Mouse (Mus musculus) forebrain, postnatal 0 days (tissue): ENCODE results near the gene Hmgcl. TPM values are rescaled to one million over a fixed set of nuclear protein-coding genes. Genes with fewer than 3 reads are reported as not detected.

ENCODE experiments used
- ATAC-seq: fragments of 200-750 bp; cut with Nextera tagmentation; 2 replicates; pipeline ENCODE4 v1.8.0; 2017; ENCODE audit warnings: mild to moderate bottlenecking, moderate library complexity
- DNase-seq: peaks from one replicate; pipeline ENCODE4 v3.0.0-alpha.2; 2015
- H3K27ac ChIP-seq: fragments of 300-500 bp; sonication (generic); 2 replicates; pipeline ENCODE4 v1.5.1; 2014; ENCODE audit warnings: low read depth, mild to moderate bottlenecking, antibody characterized with exemption, low read length, moderate library complexity, mixed read lengths
- H3K27me3 ChIP-seq: fragments of 300-500 bp; sonication (generic); 2 replicates; pipeline ENCODE4 v1.6.1; 2014; ENCODE audit warnings: mild to moderate bottlenecking, low read length, mixed read lengths; ENCODE audit not compliant: insufficient read depth
- H3K36me3 ChIP-seq: fragments of 300-500 bp; sonication (generic); 2 replicates; pipeline ENCODE4 v1.6.1; 2014; ENCODE audit warnings: mild to moderate bottlenecking, moderate library complexity; ENCODE audit not compliant: insufficient read depth
- H3K4me1 ChIP-seq: fragments of 300-500 bp; sonication (generic); 2 replicates; pipeline ENCODE4 v1.6.1; 2014; ENCODE audit warnings: antibody characterized with exemption; ENCODE audit not compliant: insufficient read depth
- H3K4me2 ChIP-seq: fragments of 300-500 bp; sonication (generic); 2 replicates; pipeline ENCODE4 v1.6.1; 2014; ENCODE audit warnings: low read depth, mild to moderate bottlenecking, moderate library complexity
- H3K4me3 ChIP-seq: fragments of 300-500 bp; sonication (generic); 2 replicates; pipeline ENCODE4 v1.5.1; 2014; ENCODE audit warnings: low read depth, low read length, mixed read lengths
- H3K9ac ChIP-seq: fragments of 300-500 bp; sonication (generic); 2 replicates; pipeline ENCODE4 v1.6.1; 2014; ENCODE audit warnings: mild to moderate bottlenecking
- H3K9me3 ChIP-seq: fragments of 300-500 bp; sonication (generic); 2 replicates; pipeline ENCODE4 v1.6.1; 2016; ENCODE audit warnings: low read length
- CTCF ChIP-seq: sonication (generic); IDR thresholded peaks from 2 replicates; pipeline ENCODE4 v1.5.1; 2016; ENCODE audit warnings: antibody characterized with exemption, control low read depth, low read depth
- WGBS: fragments of 180-500 bp; shearing (Covaris S2); extraction: QIAGEN DNeasy Blood & Tissue Kit; methylation state at CpG from one replicate; pipeline ENCODE4 v1.1.7; 2014; 5-methylcytosine and 5-hydroxymethylcytosine counted together
- polyA plus RNA-seq: library from polyadenylated mRNA; unstranded; fragments of >200 nt; fragmentation: Nextera tagmentation; extraction: Ambion mirVana; gene quantifications from 2 replicates; pipeline ENCODE4 v1.2.1, GENCODE M21; 2015
- total RNA-seq: library from RNA; depleted of rRNA; stranded (reverse); fragments of >200 nt; gene quantifications from 2 replicates; pipeline ENCODE4 v1.2.3, GENCODE M21; 2014

The Hmgcl gene
- total and polyA plus RNA-seq, 2 experiments from 2014 or later: 42.9 to 58.3 TPM

GRCm38 (mm10) chr4:135965113-135965512 is 18.9 kb downstream of the Hmgcl start:
- Histone ChIP-seq H3K27me3 (no peaks in the 10 kb centered on the region), H3K4me2 (no peak overlapping the region), H3K9ac (no peak overlapping the region), H3K9me3 (no peaks in the 10 kb centered on the region), H3K4me3 (no peak overlapping the region), H3K27ac (no peak overlapping the region), H3K4me1 (peaks cover 6% of the 10 kb centered on the region; the same call in 1 of the 2 replicates), H3K36me3 (peaks cover 57% of the 10 kb centered on the region)
- 84% methylated on average over 9 of the region's 9 CpGs for WGBS
- TF ChIP-seq CTCF: no peak
- ATAC-seq (no peak), DNase-seq (no peak)

GRCm38 (mm10) chr4:135966283-135966682 is 20.0 kb downstream of the Hmgcl start:
- H3K36me3 ChIP-seq: peaks cover 56% of the 10 kb centered on the region

GRCm38 (mm10) chr4:135967086-135967760 is 21.0 kb downstream of the Hmgcl start:
- Histone ChIP-seq H3K9me3 (no peaks in the 10 kb centered on the region), H3K4me3 (no peak overlapping the region), H3K9ac (no peak overlapping the region), H3K4me1 (peaks cover 15% of the 10 kb centered on the region; the same call in 1 of the 2 replicates), H3K4me2 (no peak overlapping the region), H3K36me3 (peaks cover 48% of the 10 kb centered on the region), H3K27ac (no peak overlapping the region), H3K27me3 (no peaks in the 10 kb centered on the region)
- TF ChIP-seq CTCF: no peak
- DNase-seq (no peak), ATAC-seq (no peak)
- WGBS: 90% methylated on average over 18 of the region's 18 CpGs

More at GRCm38 (mm10) chr4:135966283-135966682, 20.0 kb downstream of the Hmgcl start:
- Histone ChIP-seq H3K27ac (no peak overlapping the region), H3K4me3 (no peak overlapping the region), H3K9me3 (no peaks in the 10 kb centered on the region), H3K9ac (no peak overlapping the region), H3K4me2 (no peak overlapping the region), H3K4me1 (peaks cover 11% of the 10 kb centered on the region; the same call in 1 of the 2 replicates), H3K27me3 (no peaks in the 10 kb centered on the region)
- DNase-seq (no peak), ATAC-seq (no peak)
- no peak for TF ChIP-seq CTCF
- 92% methylated on average over 16 of the region's 16 CpGs for WGBS

DNA sequence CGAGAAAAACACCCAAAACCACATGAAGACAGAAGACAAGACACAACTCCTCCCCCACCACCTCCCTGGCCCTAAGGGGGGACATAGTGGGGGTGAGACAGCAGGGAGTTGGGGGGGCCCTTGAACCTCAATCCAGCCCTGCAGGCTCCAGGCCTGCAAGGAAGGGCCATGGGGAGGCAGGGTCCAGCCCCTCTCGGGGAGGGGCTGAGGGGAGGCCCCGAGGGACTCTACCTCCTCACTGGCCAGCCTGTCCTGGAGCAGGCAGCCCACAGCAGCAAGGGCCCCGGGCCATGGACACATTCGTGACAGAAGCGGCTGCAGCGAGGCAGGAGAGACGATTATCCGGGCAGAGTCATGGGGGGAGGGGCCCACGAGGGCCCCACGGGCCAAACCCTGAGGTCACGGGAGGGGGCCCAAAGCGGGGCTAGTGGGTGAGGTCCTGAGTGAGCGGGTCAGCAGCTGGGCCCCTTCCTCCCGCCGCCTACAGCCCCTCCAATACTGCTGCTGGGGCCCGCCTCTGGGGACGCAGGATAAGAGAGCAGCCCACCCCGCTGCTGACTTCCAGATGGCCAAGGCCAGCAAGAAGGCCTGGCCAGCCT is 22.1 kb downstream of the Hmgcl start:
- Histone ChIP-seq H3K4me3 (no peak overlapping the region), H3K27ac (no peak overlapping the region), H3K9me3 (no peaks in the 10 kb centered on the region), H3K4me2 (no peak overlapping the region), H3K27me3 (no peaks in the 10 kb centered on the region), H3K9ac (no peak overlapping the region), H3K36me3 (peaks cover 47% of the 10 kb centered on the region), H3K4me1 (peaks cover 15% of the 10 kb centered on the region; the same call in 1 of the 2 replicates)
- no peak for ATAC-seq
- TF ChIP-seq CTCF: no peak
- DNase-seq: no peak
- WGBS: 81% methylated on average over 19 of the region's 19 CpGs

- no peaks in the 10 kb centered on the region for H3K9me3 ChIP-seq
- H3K4me1 ChIP-seq: peaks cover 15% of the 10 kb centered on the region; the same call in 1 of the 2 replicates
- TF ChIP-seq CTCF: no peak
- H3K27ac ChIP-seq: no peak overlapping the region
- H3K9ac ChIP-seq: no peak overlapping the region
- ATAC-seq (no peak), DNase-seq (no peak)
- H3K36me3 ChIP-seq: peaks cover 47% of the 10 kb centered on the region
- no peak overlapping the region for H3K4me2 ChIP-seq
- H3K27me3 ChIP-seq: no peaks in the 10 kb centered on the region
- WGBS: 85% methylated on average over 13 of the region's 13 CpGs
- no peak overlapping the region for H3K4me3 ChIP-seq
These were observed 23.0 kb downstream of the Hmgcl start for GRCm38 (mm10) chr4:135969070-135969750.

DNA sequence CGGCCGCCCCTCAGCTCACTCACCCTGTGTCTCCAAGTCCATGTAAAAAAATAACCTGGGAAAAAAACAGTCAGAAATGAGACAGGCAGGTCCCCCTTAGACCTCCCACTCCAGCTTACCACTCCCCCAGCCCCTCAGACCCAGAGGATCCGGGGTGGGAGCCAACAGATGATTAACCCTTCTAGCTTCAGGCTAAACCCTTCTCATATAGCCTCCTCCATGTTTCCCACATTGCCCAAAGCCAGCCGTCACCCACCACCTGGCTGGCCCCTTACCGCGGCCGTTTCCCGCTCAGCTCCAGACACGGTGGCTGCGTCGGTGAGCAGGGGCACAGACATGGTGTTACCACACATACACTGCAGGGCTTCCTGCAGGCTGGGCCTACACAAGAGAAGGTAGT is 24.3 kb downstream of the Hmgcl start:
- Histone ChIP-seq H3K9me3 (no peaks in the 10 kb centered on the region), H3K4me1 (peaks cover 9% of the 10 kb centered on the region; the same call in 1 of the 2 replicates), H3K4me2 (no peak overlapping the region), H3K36me3 (peaks cover 57% of the 10 kb centered on the region), H3K27ac (no peak overlapping the region), H3K9ac (no peak overlapping the region), H3K4me3 (no peak overlapping the region), H3K27me3 (no peaks in the 10 kb centered on the region)
- DNase-seq (no peak), ATAC-seq (no peak)
- WGBS: 84% methylated on average over 11 of the region's 11 CpGs
- no peak for TF ChIP-seq CTCF
